Mouse (Mus musculus) CH12.LX (cell line): ENCODE measurements at regions not wholly inside any gene's neighbourhood (a gene's known extent, or its start where the extent isn't known, plus 50 kb on each side); places are given as distances from the start of the nearest gene placed in this dataset.

Experiments used
- DNase-seq: peaks from one replicate; pipeline ENCODE4 v3.0.0-alpha.2; 2013; ENCODE audit errors: extremely low read depth
- H3K27ac ChIP-seq: 2 replicates; pipeline ENCODE4 v1.5.1; 2012; ENCODE audit warnings: low read depth, mild to moderate bottlenecking, control low read depth, moderate library complexity; ENCODE audit not compliant: insufficient read depth
- H3K27me3 ChIP-seq: replicated peaks from 2 replicates; pipeline ENCODE3; 2012; ENCODE audit warnings: inconsistent platforms
- H3K36me3 ChIP-seq, 2 experiments: replicated peaks in 1 of 2; 2 replicates each; pipeline versions ENCODE3 to v1.6.1; 2012; ENCODE audit warnings: inconsistent platforms in 1 of 2, low read length in 1 of 2, mild to moderate bottlenecking in 1 of 2, mixed read lengths in 1 of 2, moderate library complexity in 1 of 2; ENCODE audit not compliant: control insufficient read depth in 1 of 2, insufficient read depth in 1 of 2
- H3K4me1 ChIP-seq, 2 experiments: 2 replicates each; pipeline ENCODE4 v1.6.1; 2012; ENCODE audit warnings: inconsistent platforms in 1 of 2, moderate library complexity in 1 of 2; ENCODE audit not compliant: insufficient read depth in 2 of 2, control insufficient read depth in 1 of 2
- H3K4me2 ChIP-seq: 2 replicates; pipeline ENCODE4 v1.6.1; 2012; ENCODE audit warnings: low read depth, mild to moderate bottlenecking, control low read depth; ENCODE audit not compliant: poor library complexity, insufficient read depth, severe bottlenecking
- H3K4me3 ChIP-seq, 3 experiments: fragments of 150-350 bp in 1 of 3; sonication (generic) in 1 of 3; replicated peaks in 1 of 3; 2 replicates each; pipeline versions ENCODE3 to v1.5.1; 2011 to 2012; ENCODE audit warnings: low read depth in 2 of 3, low read length in 2 of 3, mild to moderate bottlenecking in 2 of 3, moderate library complexity in 2 of 3, control low read depth in 1 of 3, improper control_type of control experiment in 1 of 3, inconsistent platforms in 1 of 3, mixed read lengths in 1 of 3; ENCODE audit not compliant: poor library complexity in 1 of 3
- H3K79me2 ChIP-seq: replicated peaks from 2 replicates; pipeline ENCODE4 v1.6.1; 2012; ENCODE audit warnings: mild to moderate bottlenecking, moderate library complexity; ENCODE audit not compliant: control insufficient read depth, poor library complexity, insufficient read depth, severe bottlenecking; ENCODE audit errors: extremely low read depth
- H3K9ac ChIP-seq: 2 replicates; pipeline ENCODE4 v1.6.1; 2012; ENCODE audit warnings: low read depth, mild to moderate bottlenecking, control low read depth, moderate library complexity; ENCODE audit not compliant: insufficient read depth
- H3K9me3 ChIP-seq: replicated peaks from 2 replicates; pipeline ENCODE3; 2012; ENCODE audit warnings: low read length, inconsistent platforms, mixed read lengths
- CTCF ChIP-seq, 2 experiments: IDR thresholded peaks in 1 of 2; conservative IDR thresholded peaks in 1 of 2; 2 replicates each; pipeline ENCODE4 v1.5.1; 2011 to 2012; ENCODE audit warnings: low read depth in 2 of 2, low read length in 2 of 2, improper control_type of control experiment in 1 of 2, inconsistent platforms in 1 of 2, mild to moderate bottlenecking in 1 of 2, moderate library complexity in 1 of 2
- ELF1 ChIP-seq: IDR thresholded peaks from 2 replicates; pipeline ENCODE4 v1.6.1; 2014; ENCODE audit warnings: low read depth, mild to moderate bottlenecking, inconsistent platforms, low read length, improper control_type of control experiment
- ETS1 ChIP-seq: conservative IDR thresholded peaks from 2 replicates; pipeline ENCODE4 v1.6.1; 2012; ENCODE audit warnings: low read depth, mild to moderate bottlenecking, inconsistent platforms, low read length, improper control_type of control experiment, moderate library complexity
- GABPA ChIP-seq: IDR thresholded peaks from 2 replicates; pipeline ENCODE4 v1.6.1; 2012; ENCODE audit warnings: low read depth, low read length, improper control_type of control experiment, inconsistent platforms; ENCODE audit not compliant: insufficient replicate concordance
- IRF4 ChIP-seq: IDR thresholded peaks from 2 replicates; pipeline ENCODE4 v1.6.1; 2014; ENCODE audit warnings: low read depth, mild to moderate bottlenecking, inconsistent platforms, low read length, improper control_type of control experiment
- KAT2A ChIP-seq: IDR thresholded peaks from 2 replicates; pipeline ENCODE4 v1.6.1; 2012; ENCODE audit warnings: low read length, improper control_type of control experiment, inconsistent platforms; ENCODE audit not compliant: insufficient replicate concordance
- MAFK ChIP-seq: IDR thresholded peaks from 2 replicates; pipeline ENCODE4 v1.6.1; 2011; ENCODE audit warnings: low read length, improper control_type of control experiment; ENCODE audit not compliant: insufficient replicate concordance
- MAX ChIP-seq: IDR thresholded peaks from 2 replicates; pipeline ENCODE4 v1.6.1; 2011; ENCODE audit warnings: low read length, improper control_type of control experiment
- MYC ChIP-seq: IDR thresholded peaks from 2 replicates; pipeline ENCODE4 v1.6.1; 2011; ENCODE audit warnings: low read depth, mild to moderate bottlenecking, improper control_type of control experiment, low read length
- PAX5 ChIP-seq: IDR thresholded peaks from 2 replicates; pipeline ENCODE4 v1.6.1; 2012; ENCODE audit warnings: low read length, inconsistent platforms, mixed read lengths
- RAD21 ChIP-seq: IDR thresholded peaks from 2 replicates; pipeline ENCODE4 v1.6.1; 2011; ENCODE audit warnings: low read depth, mild to moderate bottlenecking, low read length, improper control_type of control experiment, moderate library complexity
- SIN3A ChIP-seq: IDR thresholded peaks from 2 replicates; pipeline ENCODE4 v1.6.1; 2012; ENCODE audit warnings: low read length, improper control_type of control experiment, inconsistent platforms
- SMC3 ChIP-seq: IDR thresholded peaks from 2 replicates; pipeline ENCODE4 v1.6.1; 2011; ENCODE audit warnings: low read depth, low read length, improper control_type of control experiment
- USF2 ChIP-seq: conservative IDR thresholded peaks from 2 replicates; pipeline ENCODE4 v1.6.1; 2011; ENCODE audit warnings: low read depth, low read length, improper control_type of control experiment
- dilution Hi-C: fragments of 300-500 bp; cut with MboI; formaldehyde crosslinking; loops from 2 replicates; pipeline ENCODE4 v1.14.3; 2020; ENCODE audit warnings: low sequenced_read_pairs; ENCODE audit not compliant: extremely low pct_unique_long_range_greater_than_20kb, extremely low pct_ligation_motif_present
- in situ Hi-C: fragments of 300-500 bp; cut with MboI; formaldehyde crosslinking; loops from 3 replicates; pipeline ENCODE4 v1.14.3; 2019; ENCODE audit warnings: low sequenced_read_pairs, low pct_ligation_motif_present, low pct_unique_long_range_greater_than_20kb, mixed read lengths

DNA sequence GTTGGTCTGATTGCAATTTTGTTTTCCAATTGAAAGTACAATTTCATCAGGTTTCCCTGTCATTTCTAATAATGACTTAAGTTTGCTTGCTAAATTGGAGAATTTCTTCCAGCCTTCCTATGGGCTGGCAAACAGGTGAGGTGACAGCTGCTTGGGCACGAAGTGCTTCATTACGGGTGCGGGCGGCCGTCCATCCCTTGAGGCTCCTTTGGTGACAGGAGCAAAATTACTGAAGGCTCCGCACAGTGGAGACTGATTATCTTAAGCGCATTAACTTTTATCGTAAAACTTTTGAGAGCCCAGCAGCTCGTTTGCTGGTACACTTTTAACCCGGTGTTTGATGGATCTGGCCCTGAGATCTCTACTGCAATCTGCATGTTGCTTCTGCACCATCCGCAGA, 134.3 kb upstream of the Irx1 start:
- no peak overlapping the region for H3K4me3 ChIP-seq
- H3K79me2 ChIP-seq, result no peaks in the 10 kb centered on the region
- in situ Hi-C loops, result no loop called here
- H3K27ac ChIP-seq, result no peak overlapping the region
- TF ChIP-seq KAT2A (no peak), ELF1 (no peak), CTCF (conservative IDR thresholded peaks at IDR 0.05 in 1 of 2, IDR thresholded peaks at IDR 0.05 in 1 of 2; ENCODE audit: low read depth in 2 of 2, low read length in 2 of 2) (no peak), USF2 (no peak), MYC (no peak), MAFK (no peak), IRF4 (no peak), GABPA (no peak)
- TF ChIP-seq, all 38 proteins: peak for 0
- Histone ChIP-seq H3K4me2 (no peak overlapping the region), H3K9me3 (peaks cover 83% of the 10 kb centered on the region), H3K4me1 (no peaks in the 10 kb centered on the region), H3K36me3 (no peaks in the 10 kb centered on the region), H3K9ac (no peak overlapping the region), H3K27me3 (no peaks in the 10 kb centered on the region)
- dilution Hi-C loops, result no loop called here
- DNase-seq, result no peak

DNA sequence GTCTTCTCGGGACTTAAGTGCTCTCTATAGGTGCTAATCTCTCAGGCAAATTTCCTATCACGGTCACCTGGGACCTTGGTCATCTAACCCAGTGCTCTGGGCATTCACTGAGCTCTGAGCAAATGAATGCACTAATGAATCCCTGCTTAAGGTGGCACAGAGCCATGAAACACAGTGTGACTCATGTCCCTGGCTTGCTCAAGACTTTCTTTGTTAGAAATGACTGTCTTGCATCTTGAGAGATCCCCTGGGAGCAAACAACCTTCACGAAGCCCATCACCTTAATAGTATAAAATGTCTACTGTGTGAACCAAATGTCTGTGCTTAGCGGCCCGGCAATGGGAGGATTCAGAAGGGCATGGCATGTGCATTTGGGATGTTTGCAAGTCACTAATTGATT, 137.2 kb upstream of the Irx1 start:
- no peaks in the 10 kb centered on the region for H3K27me3 ChIP-seq
- no peak overlapping the region for H3K9ac ChIP-seq
- H3K27ac ChIP-seq, result no peak overlapping the region
- dilution Hi-C loops, result no loop called here
- DNase-seq, result no peak
- H3K9me3 ChIP-seq, result peaks cover 77% of the 10 kb centered on the region
- no peaks in the 10 kb centered on the region for H3K36me3 ChIP-seq
- TF ChIP-seq SIN3A (no peak), MAX (no peak), ETS1 (no peak), SMC3 (no peak)
- TF ChIP-seq, all 38 proteins: peak for 0
- Histone ChIP-seq H3K4me1 (no peaks in the 10 kb centered on the region), H3K79me2 (no peaks in the 10 kb centered on the region), H3K4me3 (no peak overlapping the region), H3K4me2 (no peak overlapping the region)
- in situ Hi-C loops, result no loop called here

DNA sequence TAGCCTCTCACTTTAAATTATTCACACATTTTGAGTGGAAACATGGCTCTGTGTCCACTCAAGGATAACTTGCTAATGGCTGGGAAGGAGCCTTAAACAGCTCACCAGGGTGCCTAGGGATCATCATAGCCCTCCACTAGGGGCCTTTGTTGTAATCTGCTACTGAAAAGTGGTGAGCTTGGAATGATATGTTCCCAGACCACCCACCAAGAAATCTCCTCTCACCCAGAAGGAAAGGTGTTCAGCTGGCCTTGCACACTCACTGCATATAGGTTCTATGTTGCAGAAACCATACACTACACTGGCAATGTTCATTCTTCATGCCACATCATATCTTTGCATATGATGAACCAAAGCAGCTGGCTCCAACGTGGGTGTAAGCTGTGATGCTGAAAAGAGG, 145.1 kb upstream of the Irx1 start:
- no peak for DNase-seq
- no peak overlapping the region for H3K27ac ChIP-seq
- no peaks in the 10 kb centered on the region for H3K4me1 ChIP-seq
- in situ Hi-C loops (no loop called here), dilution Hi-C loops (no loop called here)
- H3K36me3 ChIP-seq, result no peaks in the 10 kb centered on the region
- H3K79me2 ChIP-seq, result no peaks in the 10 kb centered on the region
- H3K27me3 ChIP-seq, result no peaks in the 10 kb centered on the region
- no peak overlapping the region for H3K4me2 ChIP-seq
- H3K9ac ChIP-seq, result no peak overlapping the region
- H3K4me3 ChIP-seq, result no peak overlapping the region
- H3K9me3 ChIP-seq, result peaks cover 69% of the 10 kb centered on the region
- no peak for TF ChIP-seq PAX5
- TF ChIP-seq RAD21, result no peak
